Mouse (Mus musculus) cerebellum, adult 8-10 months (tissue): ENCODE measurements around the gene Lrguk.

Source experiments
- DNase-seq: peaks from one replicate; pipeline ENCODE4 v3.0.0; 2022

The Lrguk gene

GRCm38 (mm10) chr6:34028933-34029745 is at the start of gene Lrguk:
TSS of gene Lrguk (plus strand) at chr6:34029448.
- DNase-seq = peak; percentile 80

GRCm38 (mm10) chr6:33982709-33983108 is 46.5 kb upstream of the Lrguk start:
- no peak for DNase-seq

GRCm38 (mm10) chr6:33987132-33987531 is 42.1 kb upstream of the Lrguk start:
- no peak for DNase-seq

GRCm38 (mm10) chr6:33992213-33993034 is 36.8 kb upstream of the Lrguk start:
- no peak for DNase-seq

- no peak for DNase-seq
Observed at GRCm38 (mm10) chr6:33993842-33994241, 35.4 kb upstream of the Lrguk start.

GRCm38 (mm10) chr6:33998590-33998989 is 30.7 kb upstream of the Lrguk start:
- no peak for DNase-seq

GRCm38 (mm10) chr6:33999530-33999929 is 29.7 kb upstream of the Lrguk start:
- no peak for DNase-seq

- DNase-seq = no peak
Observed at GRCm38 (mm10) chr6:34000644-34001043, 28.6 kb upstream of the Lrguk start.

GRCm38 (mm10) chr6:34003033-34003432 is 26.2 kb upstream of the Lrguk start:
- no peak for DNase-seq

- no peak for DNase-seq
Observed at GRCm38 (mm10) chr6:34013469-34013868, 15.8 kb upstream of the Lrguk start.

GRCm38 (mm10) chr6:34029746-34030027 is 439 bp downstream of the Lrguk start:
- no peak for DNase-seq

- DNase-seq = no peak
Observed at GRCm38 (mm10) chr6:34034096-34034495, 4.8 kb downstream of the Lrguk start.

- no peak for DNase-seq
Observed at GRCm38 (mm10) chr6:34034577-34035461, 5.6 kb downstream of the Lrguk start.

GRCm38 (mm10) chr6:34040624-34041235 is 11.5 kb downstream of the Lrguk start:
- peak; percentile 72 for DNase-seq

GRCm38 (mm10) chr6:34041589-34042280 is 12.5 kb downstream of the Lrguk start:
- DNase-seq = no peak

GRCm38 (mm10) chr6:34044228-34044811 is 15.1 kb downstream of the Lrguk start:
- DNase-seq = no peak

- no peak for DNase-seq
Observed at GRCm38 (mm10) chr6:34044846-34045540, 15.7 kb downstream of the Lrguk start.

GRCm38 (mm10) chr6:34046551-34047186 is 17.4 kb downstream of the Lrguk start:
- DNase-seq = no peak

GRCm38 (mm10) chr6:34049433-34049832 is 20.2 kb downstream of the Lrguk start:
- DNase-seq = no peak

- DNase-seq = no peak
Observed at GRCm38 (mm10) chr6:34059741-34060140, 30.5 kb downstream of the Lrguk start.

GRCm38 (mm10) chr6:34066790-34067189 is 37.5 kb downstream of the Lrguk start:
- no peak for DNase-seq
